Mouse (Mus musculus) cerebellum, adult 2 months (tissue): ENCODE measurements around the gene Prcc. TPM values are rescaled to one million over a fixed set of nuclear protein-coding genes. Genes with fewer than 3 reads are reported as not detected.

ENCODE experiments used
- DNase-seq, 2 experiments: peaks; one replicate each; pipeline ENCODE4 v3.0.0; 2021
- H3K27ac ChIP-seq: fragments of 200-500 bp; 2 replicates; pipeline ENCODE4 v1.5.1; 2012; ENCODE audit warnings: low read length, control low read depth, inconsistent platforms; ENCODE audit not compliant: insufficient read depth
- H3K27me3 ChIP-seq: fragments of 200-500 bp; 2 replicates; pipeline ENCODE4 v1.6.1; 2012; ENCODE audit warnings: inconsistent platforms, mild to moderate bottlenecking, low read length, moderate library complexity; ENCODE audit not compliant: control insufficient read depth, insufficient read depth
- H3K4me1 ChIP-seq: fragments of 200-500 bp; 2 replicates; pipeline ENCODE4 v1.6.1; 2011; ENCODE audit warnings: low read length; ENCODE audit not compliant: control insufficient read depth, insufficient read depth
- H3K4me3 ChIP-seq: fragments of 200-500 bp; replicated peaks from 2 replicates; pipeline ENCODE3; 2011; ENCODE audit warnings: mild to moderate bottlenecking, low read depth, low read length, control low read depth; ENCODE audit not compliant: insufficient read depth
- CTCF ChIP-seq: fragments of 200-500 bp; IDR thresholded peaks from 2 replicates; pipeline ENCODE4 v1.5.1; 2011; ENCODE audit warnings: low read depth, mild to moderate bottlenecking, control low read depth, low read length, moderate library complexity, borderline replicate concordance; ENCODE audit not compliant: insufficient read depth
- POLR2A ChIP-seq: fragments of 200-500 bp; IDR thresholded peaks from 2 replicates; pipeline ENCODE4 v1.6.1; 2011; ENCODE audit warnings: low read length, control low read depth, borderline replicate concordance; ENCODE audit not compliant: insufficient read depth
- WGBS: fragments of 180-500 bp; shearing (Covaris S2); methylation state at CpG from one replicate; pipeline ENCODE4 v1.1.7; 2018; 5-methylcytosine and 5-hydroxymethylcytosine counted together
- polyA plus RNA-seq: library from polyadenylated mRNA; depleted of rRNA; stranded (reverse); fragments of >200 nt; gene quantifications from 2 replicates; pipeline ENCODE4 v1.2.3, GENCODE M21; 2012

The Prcc gene
- polyA plus RNA-seq, 1 experiment, result 47.6 TPM

DNA sequence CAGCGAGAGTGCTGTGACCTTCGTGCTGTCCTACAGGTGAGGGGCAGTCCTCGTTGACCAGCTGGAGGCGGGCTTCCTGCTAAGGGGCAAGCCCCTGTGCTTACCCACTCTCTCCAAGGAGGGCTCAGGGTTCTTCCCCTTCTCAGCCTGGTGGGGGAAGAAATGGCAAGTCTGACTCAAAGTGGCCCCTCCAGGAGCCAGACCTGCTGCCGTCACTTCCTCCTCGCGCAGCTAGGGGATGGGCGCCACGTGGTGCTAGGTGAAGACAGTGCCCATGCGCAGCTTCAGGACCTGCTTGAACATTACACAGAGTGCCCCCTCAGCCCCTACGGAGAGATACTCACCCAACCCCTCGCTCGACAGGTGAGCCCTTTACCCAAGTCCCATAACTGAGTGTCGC is 36.3 kb downstream of the Prcc start:
- WGBS, result 86% methylated on average over 14 of the region's 14 CpGs
- no peak for TF ChIP-seq POLR2A
- TF ChIP-seq CTCF, result no peak
- no peak for DNase-seq

GRCm38 (mm10) chr3:87847680-87848079 is 37.7 kb downstream of the Prcc start:
- Histone ChIP-seq H3K27me3 (no peaks in the 10 kb centered on the region), H3K4me1 (no peaks in the 10 kb centered on the region), H3K27ac (no peak overlapping the region), H3K4me3 (no peak overlapping the region)
- no peak for DNase-seq
- WGBS, result 75% methylated on average over 5 of the region's 5 CpGs
- TF ChIP-seq POLR2A (no peak), CTCF (no peak)

More for the DNA sequence above, 36.3 kb downstream of the Prcc start:
- Histone ChIP-seq H3K4me3 (no peak overlapping the region), H3K27ac (no peak overlapping the region), H3K4me1 (no peaks in the 10 kb centered on the region; the same call in 1 of the 2 replicates), H3K27me3 (no peaks in the 10 kb centered on the region)

DNA sequence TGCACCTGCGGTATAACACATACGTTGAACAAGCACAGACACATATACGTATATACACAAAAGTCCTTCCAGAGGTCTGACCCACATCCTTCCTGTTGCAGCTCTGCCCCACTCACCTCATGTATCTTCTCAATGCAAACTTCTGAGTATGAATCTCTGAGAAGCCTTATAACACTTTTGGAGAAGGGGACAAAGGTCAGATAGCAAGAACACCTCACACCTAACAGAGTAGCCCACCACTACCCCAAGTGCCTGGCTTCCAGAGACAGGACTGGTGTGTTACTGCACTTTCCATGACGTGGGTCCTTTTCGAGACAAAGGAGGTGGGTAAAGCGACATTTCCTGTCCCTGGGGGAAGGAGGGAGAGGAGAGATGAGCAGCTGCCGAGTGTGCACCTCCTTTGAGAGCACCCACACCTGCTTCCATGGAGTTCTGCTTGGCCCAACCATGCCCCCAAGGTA is 38.7 kb downstream of the Prcc start, which contains the start of gene Sh2d2a:
Sh2d2a (plus strand) TSS at position 106 of the 461 bp plus-strand sequence.
- WGBS, result 72% methylated on average over 7 of the region's 7 CpGs
- H3K4me3 ChIP-seq, result no peak within 1 kb of the TSS
- H3K4me1 ChIP-seq, result no peaks in the 10 kb centered on the region
- DNase-seq, result no peak
- no peak within 1 kb of the TSS for H3K27ac ChIP-seq
- H3K27me3 ChIP-seq, result no peaks in the 10 kb centered on the region
- TF ChIP-seq POLR2A (no peak), CTCF (no peak)

- no peaks in the 10 kb centered on the region for H3K27me3 ChIP-seq
- no peak for TF ChIP-seq CTCF
- TF ChIP-seq POLR2A, result no peak
- no peaks in the 10 kb centered on the region for H3K4me1 ChIP-seq
- 60% methylated on average over 4 of the region's 4 CpGs for WGBS
- H3K4me3 ChIP-seq, result no peak overlapping the region
- no peak for DNase-seq
- no peak overlapping the region for H3K27ac ChIP-seq
These were observed 39.2 kb downstream of the Prcc start for GRCm38 (mm10) chr3:87846186-87846585.

DNA sequence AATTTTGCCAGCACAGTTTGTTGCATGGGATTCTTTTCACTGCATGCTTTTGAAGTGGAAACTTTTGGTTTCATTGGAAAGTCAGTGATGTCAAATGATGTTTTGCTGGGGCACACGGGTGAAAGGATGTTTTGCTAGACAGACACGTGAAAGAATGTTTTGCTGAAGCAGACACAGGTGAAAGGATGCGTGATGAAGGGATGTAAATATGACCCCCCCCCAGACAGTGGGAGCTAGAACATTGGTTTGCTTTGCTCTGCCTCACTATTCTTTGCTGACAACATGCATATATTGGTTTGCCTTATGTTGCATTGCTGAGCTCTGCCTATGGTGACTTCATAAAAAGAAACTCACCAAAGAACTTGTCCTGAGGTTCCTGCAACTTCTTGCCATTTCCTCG is 40.4 kb downstream of the Prcc start:
- Histone ChIP-seq H3K4me1 (no peaks in the 10 kb centered on the region), H3K27ac (no peak overlapping the region), H3K27me3 (no peaks in the 10 kb centered on the region), H3K4me3 (no peak overlapping the region)
- 81% methylated on average over 4 of the region's 4 CpGs for WGBS
- TF ChIP-seq POLR2A (no peak), CTCF (no peak)
- DNase-seq, result no peak

GRCm38 (mm10) chr3:87840858-87841257 is 44.5 kb downstream of the Prcc start:
- Histone ChIP-seq H3K4me3 (no peak overlapping the region), H3K27me3 (no peaks in the 10 kb centered on the region), H3K27ac (no peak overlapping the region)

GRCm38 (mm10) chr3:87838622-87839021 is 46.8 kb downstream of the Prcc start:
- no peaks in the 10 kb centered on the region for H3K4me1 ChIP-seq
- no peaks in the 10 kb centered on the region for H3K27me3 ChIP-seq
- no peak overlapping the region for H3K4me3 ChIP-seq
- H3K27ac ChIP-seq, result no peak overlapping the region
- TF ChIP-seq CTCF (peak; percentile 82), POLR2A (no peak)
- DNase-seq, result peak; percentile 46 to 69
- WGBS, result 2% methylated on average over 4 of the region's 4 CpGs

More at GRCm38 (mm10) chr3:87840858-87841257, 44.5 kb downstream of the Prcc start:
- TF ChIP-seq CTCF (no peak), POLR2A (no peak)
- DNase-seq, result no peak
- no peaks in the 10 kb centered on the region for H3K4me1 ChIP-seq

GRCm38 (mm10) chr3:87833482-87833881 is 51.9 kb downstream of the Prcc start:
- Histone ChIP-seq H3K27me3 (no peaks in the 10 kb centered on the region; the same call in 1 of the 2 replicates), H3K4me1 (no peaks in the 10 kb centered on the region), H3K27ac (no peak overlapping the region), H3K4me3 (no peak overlapping the region)
- WGBS, result 62% methylated on average over 5 of the region's 5 CpGs
- DNase-seq, result no peak
- TF ChIP-seq POLR2A (no peak), CTCF (peak; percentile 4; the same call in 1 of the 2 replicates)
